Mouse (Mus musculus): Measurements from ENCODE around the gene Nploc4.

DNA sequence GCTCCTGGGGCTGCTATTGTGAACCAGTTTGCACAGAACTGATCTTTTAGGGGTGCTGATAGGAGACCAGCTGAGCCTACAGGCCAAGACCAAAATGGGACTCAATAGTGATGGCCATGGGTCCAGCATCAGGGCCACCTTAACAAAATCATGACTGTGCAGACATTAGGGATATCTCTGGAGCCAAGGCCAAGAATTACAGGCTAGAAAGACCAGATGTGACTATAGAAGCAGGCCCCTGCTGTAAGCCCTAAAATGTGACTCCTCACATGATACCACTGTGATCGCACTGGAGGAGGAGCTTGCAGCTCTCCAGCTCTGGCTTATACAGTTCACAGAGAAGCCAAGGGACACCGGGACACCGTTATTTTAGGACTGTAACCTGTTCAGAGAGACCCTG lies 4.8 kb upstream of the Nploc4 start, which contains the start of gene Tspan10:
- TF ChIP-seq CTCF (IDR thresholded peaks at IDR 0.05; ENCODE audit: borderline replicate concordance, extremely low read depth, insufficient read depth, insufficient read length) (no peak), POLR2A (IDR thresholded peaks at IDR 0.05; ENCODE audit: borderline replicate concordance, extremely low read depth, insufficient read depth, insufficient read length, poor library complexity, severe bottlenecking) (no peak)

All from brain, embryonic 14.5 days (tissue).